ENCODE assay signal across 12 mouse cellular contexts in genomic region chr6:143320426-143320825, GRCm38 (mm10).
DNase-seq lines count a peak whose midpoint lies in the region; ATAC-seq and TF ChIP-seq lines count a peak whose summit lies in the region.
"Had no signal": no experiment of that assay in that cellular context is flagged by ENCODE, and none has a peak within 500 bp of the region (broad histone marks: within the 10 kb centered on the region; RNA-seq: fewer than 3 reads in every experiment).

No protein-coding gene starts in this region.

- WGBS in forebrain, embryonic 13.5 days, result 42% methylated on average over 7 of the region's 7 CpGs
- 58% methylated on average over 7 of the region's 7 CpGs for WGBS in forebrain, embryonic 11.5 days
- WGBS in liver, adult 2 months, result 46% methylated on average over 7 of the region's 7 CpGs

- no peak overlapping the region for H3K4me2 ChIP-seq in forebrain, embryonic 13.5 days
- no peak overlapping the region for H3K4me2 ChIP-seq in forebrain, embryonic 11.5 days (ENCODE audit: low read depth, low read length, severe bottlenecking)
- H3K4me2 ChIP-seq: heart, embryonic 13.5 days; neural tube, embryonic 13.5 days had no signal

- no peak overlapping the region for H3K4me3 ChIP-seq in forebrain, embryonic 13.5 days
- H3K4me3 ChIP-seq in forebrain, embryonic 11.5 days (ENCODE audit: low read depth, low read length), result no peak overlapping the region
- no peak overlapping the region for H3K4me3 ChIP-seq in liver, adult 2 months (ENCODE audit: insufficient read depth, low read depth, low read length)
- H3K4me3 ChIP-seq: heart, embryonic 13.5 days; neural tube, embryonic 13.5 days had no signal

- H3K36me3 ChIP-seq in forebrain, embryonic 13.5 days (ENCODE audit: poor library complexity, severe bottlenecking), result no peaks in the 10 kb centered on the region
- no peaks in the 10 kb centered on the region for H3K36me3 ChIP-seq in forebrain, embryonic 11.5 days (ENCODE audit: control insufficient read depth, insufficient read depth, low read length)
- no peaks in the 10 kb centered on the region for H3K36me3 ChIP-seq in liver, adult 2 months (ENCODE audit: control insufficient read depth, insufficient read depth, low read length)
- H3K36me3 ChIP-seq: heart, embryonic 13.5 days; neural tube, embryonic 13.5 days had no signal

- no peaks in the 10 kb centered on the region for H3K27me3 ChIP-seq in forebrain, embryonic 13.5 days
- H3K27me3 ChIP-seq in forebrain, embryonic 11.5 days (ENCODE audit: control insufficient read depth, insufficient read depth, low read length), result no peaks in the 10 kb centered on the region
- H3K27me3 ChIP-seq in liver, adult 2 months (ENCODE audit: control insufficient read depth, insufficient read depth, low read length), result no peaks in the 10 kb centered on the region
- H3K27me3 ChIP-seq: heart, embryonic 13.5 days had no signal

- no peaks in the 10 kb centered on the region for H3K79me2 ChIP-seq in liver, adult 2 months (ENCODE audit: control insufficient read depth, insufficient read depth, low read length)

- H3K9me3 ChIP-seq in forebrain, embryonic 13.5 days (replicated peaks), result no peaks in the 10 kb centered on the region
- no peaks in the 10 kb centered on the region for H3K9me3 ChIP-seq in forebrain, embryonic 11.5 days (ENCODE audit: control insufficient read depth, low read length)
- H3K9me3 ChIP-seq: heart, embryonic 13.5 days; neural tube, embryonic 13.5 days had no signal

- no peak for DNase-seq in forebrain, embryonic 11.5 days (ENCODE audit: low spot score)
- peak; percentile 20 for DNase-seq in liver, adult 2 months (ENCODE audit: extremely low read depth, low read depth, low spot score)
- DNase-seq in liver, result no peak
- peak; percentile 83 for DNase-seq in brain, embryonic 14.5 days (ENCODE audit: low read depth)
- peak; percentile 17 for DNase-seq in naive thymus-derived CD4-positive, alpha-beta T cell, adult 2 months (ENCODE audit: low read depth)
- no peak for DNase-seq in urinary bladder, postnatal 4 days (ENCODE audit: low spot score in 2 of 2)
- DNase-seq in natural killer cell, adult 2 months (ENCODE audit: low spot score in 2 of 2), result no peak
- DNase-seq: adrenal gland, postnatal 14 days had no signal

- H3K27ac ChIP-seq in forebrain, embryonic 13.5 days, result no peak overlapping the region
- no peak overlapping the region for H3K27ac ChIP-seq in forebrain, embryonic 11.5 days (ENCODE audit: low read depth, low read length)
- no peak overlapping the region for H3K27ac ChIP-seq in liver, adult 2 months (replicated peaks; ENCODE audit: insufficient read depth, low read depth, low read length)
- H3K27ac ChIP-seq: heart, embryonic 13.5 days; liver, embryonic 14.5 days; neural tube, embryonic 13.5 days had no signal

- peaks cover 5% of the 10 kb centered on the region for H3K4me1 ChIP-seq in forebrain, embryonic 13.5 days
- 0 out of 2 replicates have a peak, but pooled peaks cover 2% of the 10 kb centered on the region for H3K4me1 ChIP-seq in forebrain, embryonic 11.5 days (replicated peaks; ENCODE audit: control insufficient read depth, insufficient read depth, low read length)
- H3K4me1 ChIP-seq in liver, adult 2 months (ENCODE audit: control insufficient read depth, insufficient read depth, low read length), result no peaks in the 10 kb centered on the region

- TF ChIP-seq POLR2A in liver, adult 2 months (IDR thresholded peaks at IDR 0.05; ENCODE audit: extremely low read depth, insufficient read depth, low read length), result no peak
- no peak for TF ChIP-seq POLR2A in brain, embryonic 14.5 days (IDR thresholded peaks at IDR 0.05; ENCODE audit: borderline replicate concordance, extremely low read depth, insufficient read depth, insufficient read length, poor library complexity, severe bottlenecking)

- ATAC-seq in forebrain, embryonic 13.5 days, result 0 out of 2 replicates have a peak, but pooled peaks have one; percentile 41
- no peak for ATAC-seq in forebrain, embryonic 11.5 days (replicated peaks; ENCODE audit: low FRiP score)

- no peak overlapping the region for H3K9ac ChIP-seq in forebrain, embryonic 13.5 days
- no peak overlapping the region for H3K9ac ChIP-seq in forebrain, embryonic 11.5 days (ENCODE audit: low read length)
- H3K9ac ChIP-seq in liver, adult 2 months (ENCODE audit: low read depth, low read length), result no peak overlapping the region
- H3K9ac ChIP-seq: heart, embryonic 13.5 days; liver, embryonic 14.5 days; neural tube, embryonic 13.5 days had no signal

- TF ChIP-seq CTCF in liver, adult 2 months (IDR thresholded peaks at IDR 0.05; ENCODE audit: low read depth, low read length), result peak; percentile 48
- 0 out of 2 replicates have a peak, but pooled peaks have one; percentile 29 for TF ChIP-seq CTCF in brain, embryonic 14.5 days (IDR thresholded peaks at IDR 0.05; ENCODE audit: borderline replicate concordance, extremely low read depth, insufficient read depth, insufficient read length)

Comparison
In these comparisons a context has a peak if more than half of its experiments do, and no peak if none do; other contexts are left out.
1. DNase-seq: peak in liver, adult 2 months (single experiment), brain, embryonic 14.5 days (single experiment) and naive thymus-derived CD4-positive, alpha-beta T cell, adult 2 months (single experiment); none in forebrain, embryonic 11.5 days (single experiment), liver (single experiment), urinary bladder, postnatal 4 days (0 of 2) and natural killer cell, adult 2 months (0 of 2).